Mouse (Mus musculus) C2C12 (cell line): ENCODE measurements around the gene Sept7.

ENCODE experiments used
- CTCF ChIP-seq: IDR thresholded peaks from one replicate; pipeline ENCODE4 v1.5.1; 2011; ENCODE audit not compliant: control insufficient read depth, insufficient read depth, insufficient read length
- USF1 ChIP-seq: IDR thresholded peaks from one replicate; pipeline ENCODE4 v1.6.1; 2011; ENCODE audit warnings: low read depth, mild to moderate bottlenecking, control low read depth, moderate library complexity

DNA sequence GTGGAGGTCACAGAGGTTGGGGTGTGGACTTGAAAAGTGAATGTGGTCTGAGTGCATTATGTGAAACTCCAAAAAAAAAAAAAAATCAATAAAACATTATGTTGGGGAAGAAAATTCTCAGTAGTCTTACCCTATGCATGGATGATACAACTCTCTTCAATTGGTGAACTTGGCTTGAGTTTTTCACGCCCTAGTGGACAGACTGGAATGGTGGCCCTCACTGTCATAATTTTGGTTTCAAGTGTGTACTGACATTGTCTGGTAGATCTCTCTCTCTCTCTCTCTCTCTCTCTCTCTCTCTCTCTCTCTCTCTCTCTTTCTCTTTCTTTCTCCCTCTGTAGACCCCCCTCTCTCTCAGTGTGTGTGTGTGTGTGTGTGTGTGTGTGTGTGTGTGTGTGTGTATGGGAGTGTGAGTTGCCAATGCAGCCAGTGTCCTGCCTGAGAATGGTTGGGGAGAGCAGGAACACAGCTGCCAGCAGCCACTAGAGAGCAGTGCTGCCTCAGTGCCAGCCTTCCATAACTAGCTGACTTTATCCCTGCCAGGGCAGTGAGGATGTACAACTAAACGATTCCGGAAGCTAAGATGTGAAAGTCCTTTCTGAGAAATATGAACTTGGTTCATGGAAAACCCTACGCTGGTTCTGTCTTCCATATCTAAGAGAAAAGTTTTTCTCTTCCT, 65.7 kb downstream of the Sept7 start:
- peak; percentile 86 for TF ChIP-seq CTCF
- TF ChIP-seq USF1: no peak
